Mouse (Mus musculus): Measurements from ENCODE around the gene Runx2.

DNA sequence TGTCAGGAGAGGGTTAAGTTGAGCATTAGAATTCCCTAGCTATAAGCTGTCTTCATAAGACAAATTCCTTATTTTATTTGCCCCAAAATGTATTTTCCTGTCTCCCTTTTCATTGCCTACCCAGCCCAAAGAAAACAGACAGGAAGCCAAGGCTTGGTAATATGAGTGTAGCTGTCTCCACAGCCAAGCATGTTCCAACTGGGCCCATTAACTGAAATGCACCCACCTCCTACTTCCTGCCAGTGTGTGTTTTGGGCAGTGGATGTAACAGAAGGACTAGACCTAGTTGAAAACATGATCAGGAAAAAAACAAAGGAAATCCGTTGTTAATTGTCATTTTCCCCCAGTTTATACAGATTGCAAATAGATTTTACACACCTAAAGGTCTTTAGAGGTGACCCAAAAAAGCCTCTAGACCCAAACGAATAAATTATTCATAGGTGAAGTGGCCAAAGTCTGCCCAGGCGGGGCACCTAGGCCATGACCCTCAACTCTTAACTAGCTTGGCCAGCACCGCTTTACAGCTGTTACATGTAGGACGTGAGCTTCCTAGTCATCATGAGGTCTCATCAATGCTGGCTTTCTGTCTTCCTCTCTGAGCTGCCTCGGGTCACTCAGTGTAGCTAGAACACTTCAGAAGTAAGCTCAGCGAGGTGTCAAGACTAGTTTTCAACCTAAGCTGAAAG, 154.3 kb downstream of the Runx2 start:
- TF ChIP-seq CTCF (IDR thresholded peaks at IDR 0.05; ENCODE audit: low read depth) (no peak), EP300 (IDR thresholded peaks at IDR 0.05; ENCODE audit: low read depth) (no peak)
